Mouse (Mus musculus) left cerebral cortex, adult 9 months (tissue): ENCODE results near the gene Polr2h.

ENCODE experiments used
- DNase-seq, 2 experiments: peaks; one replicate each; pipeline ENCODE4 v3.0.0; 2022; ENCODE audit warnings: low spot score in 2 of 2

Gene Polr2h

GRCm38 (mm10) chr16:20701729-20702521 is 15.5 kb upstream of the Polr2h start:
- no peak for DNase-seq

- DNase-seq, result peak in 1 of 2 experiments; percentile 74
Observed at GRCm38 (mm10) chr16:20702522-20702893, 15.0 kb upstream of the Polr2h start.

GRCm38 (mm10) chr16:20703071-20703470 is 14.4 kb upstream of the Polr2h start:
- no peak for DNase-seq

- DNase-seq, result no peak
Observed at GRCm38 (mm10) chr16:20703699-20704400, 13.6 kb upstream of the Polr2h start.

GRCm38 (mm10) chr16:20705786-20706185 is 11.7 kb upstream of the Polr2h start:
- no peak for DNase-seq

- DNase-seq, result no peak
Observed at GRCm38 (mm10) chr16:20706407-20707055, 10.9 kb upstream of the Polr2h start.

- no peak for DNase-seq
Observed at GRCm38 (mm10) chr16:20708220-20708938, 9.1 kb upstream of the Polr2h start.

- no peak for DNase-seq
Observed at GRCm38 (mm10) chr16:20708939-20709734, 8.3 kb upstream of the Polr2h start.

- no peak for DNase-seq
Observed at GRCm38 (mm10) chr16:20710370-20710769, 7.1 kb upstream of the Polr2h start.

- DNase-seq, result no peak
Observed at GRCm38 (mm10) chr16:20710810-20711209, 6.7 kb upstream of the Polr2h start.

- DNase-seq, result no peak
Observed at GRCm38 (mm10) chr16:20712190-20712589, 5.3 kb upstream of the Polr2h start.

- DNase-seq, result no peak
Observed at GRCm38 (mm10) chr16:20712889-20713288, 4.6 kb upstream of the Polr2h start.

- DNase-seq, result no peak
Observed at GRCm38 (mm10) chr16:20714307-20715080, 3.0 kb upstream of the Polr2h start.

GRCm38 (mm10) chr16:20715161-20715560 is 2.3 kb upstream of the Polr2h start:
- no peak for DNase-seq

- no peak for DNase-seq
Observed at GRCm38 (mm10) chr16:20715566-20715965, 1.9 kb upstream of the Polr2h start.

- DNase-seq, result peak in 1 of 2 experiments; percentile 73
Observed at GRCm38 (mm10) chr16:20715976-20716840, 1.3 kb upstream of the Polr2h start.

- DNase-seq, result no peak
Observed at GRCm38 (mm10) chr16:20716841-20717180, 654 bp upstream of the Polr2h start.

- no peak for DNase-seq
Observed at GRCm38 (mm10) chr16:20717978-20718670, 659 bp downstream of the Polr2h start.

GRCm38 (mm10) chr16:20721808-20722207 is 4.3 kb downstream of the Polr2h start:
- no peak for DNase-seq
